Mouse (Mus musculus): ENCODE measurements at regions not wholly inside any gene's neighbourhood (a gene's known extent, or its start where the extent isn't known, plus 50 kb on each side); places are given as distances from the start of the nearest gene placed in this dataset.
A peak's percentile ranks its signal among the peaks of the same experiment; 100 is the strongest.

GRCm38 (mm10) chr10:87639339-87639738 is 117.7 kb downstream of the Pah start:
- in situ Hi-C loops (cut with MboI; ENCODE audit: low pct_unique_long_range_greater_than_20kb): no loop called here
- CTCF ChIA-PET: interaction anchor here (1.5 kb wide), 1 partner anchor 10 kb away, joined by 3 read pairs; no protein-coding TSS in a partner anchor
- ATAC-seq: peak; percentile 67
- POLR2A ChIA-PET: no interaction called here
- peaks cover 18% of the 10 kb centered on the region for H3K27me3 ChIP-seq
- peak; percentile 6 for DNase-seq (ENCODE audit: low read depth, low spot score)
- TF ChIP-seq CTCF (IDR thresholded peaks at IDR 0.05): no peak

- POLR2A ChIA-PET: no interaction called here
- DNase-seq (ENCODE audit: low read depth, low spot score) (peak; percentile 3), ATAC-seq (no peak)
- TF ChIP-seq CTCF (IDR thresholded peaks at IDR 0.05): peak; percentile 74
- in situ Hi-C loops (cut with MboI; ENCODE audit: low pct_unique_long_range_greater_than_20kb): no loop called here
- CTCF ChIA-PET: interaction anchor here (0.8 to 2.0 kb wide), 5 partner anchors 11 to 655 kb away, joined by 3 to 6 read pairs (median 4); no protein-coding TSS in a partner anchor
- peaks cover 21% of the 10 kb centered on the region for H3K27me3 ChIP-seq
Measured at GRCm38 (mm10) chr10:87649091-87649490, 127.5 kb downstream of the Pah start.

- in situ Hi-C loops (cut with MboI; ENCODE audit: low pct_unique_long_range_greater_than_20kb): loop anchor here (5.0 kb wide), 1 partner anchor 650 kb away; no protein-coding TSS in a partner anchor
- peak; percentile 70 for ATAC-seq
Measured at GRCm38 (mm10) chr10:87652139-87652740, 130.6 kb downstream of the Pah start.

GRCm38 (mm10) chr10:87654112-87654511 is 132.5 kb downstream of the Pah start:
- POLR2A ChIA-PET: no interaction called here
- in situ Hi-C loops (cut with MboI; ENCODE audit: low pct_unique_long_range_greater_than_20kb): loop anchor here (5.0 kb wide), 1 partner anchor 648 kb away; no protein-coding TSS in a partner anchor
- CTCF ChIA-PET: interaction anchor here (1.1 to 1.5 kb wide), 2 partner anchors 193 to 673 kb away, joined by 3 read pairs; no protein-coding TSS in a partner anchor

More at GRCm38 (mm10) chr10:87652139-87652740, 130.6 kb downstream of the Pah start:
- no peak for TF ChIP-seq CTCF (IDR thresholded peaks at IDR 0.05)
- POLR2A ChIA-PET: interaction anchor here (0.6 kb wide), 1 partner anchor 471 kb away, joined by 3 read pairs; no protein-coding TSS in a partner anchor
- peaks cover under 1% of the 10 kb centered on the region for H3K27me3 ChIP-seq
- CTCF ChIA-PET: interaction anchor here (1.3 kb wide), 1 partner anchor 656 kb away, joined by 3 read pairs; no protein-coding TSS in a partner anchor
- peak; percentile 60 for DNase-seq (ENCODE audit: low read depth, low spot score)

GRCm38 (mm10) chr10:87666020-87666718 is 144.6 kb downstream of the Pah start:
- TF ChIP-seq CTCF (IDR thresholded peaks at IDR 0.05): no peak
- no peak for DNase-seq (ENCODE audit: low read depth, low spot score)
- no peak for ATAC-seq
- CTCF ChIA-PET: no interaction called here
- no peaks in the 10 kb centered on the region for H3K27me3 ChIP-seq
- POLR2A ChIA-PET: interaction anchor here (0.5 kb wide), 1 partner anchor 241 kb away, joined by 4 read pairs; no protein-coding TSS in a partner anchor
- in situ Hi-C loops (cut with MboI; ENCODE audit: low pct_unique_long_range_greater_than_20kb): no loop called here

More at GRCm38 (mm10) chr10:87654112-87654511, 132.5 kb downstream of the Pah start:
- ATAC-seq (no peak), DNase-seq (ENCODE audit: low read depth, low spot score) (no peak)
- H3K27me3 ChIP-seq: no peaks in the 10 kb centered on the region
- no peak for TF ChIP-seq CTCF (IDR thresholded peaks at IDR 0.05)

GRCm38 (mm10) chr10:87666719-87667387 is 145.3 kb downstream of the Pah start:
- in situ Hi-C loops (cut with MboI; ENCODE audit: low pct_unique_long_range_greater_than_20kb): no loop called here
- DNase-seq (ENCODE audit: low read depth, low spot score) (no peak), ATAC-seq (no peak)
- no peak for TF ChIP-seq CTCF (IDR thresholded peaks at IDR 0.05)
- H3K27me3 ChIP-seq: no peaks in the 10 kb centered on the region
- ChIA-PET CTCF (no interaction called here), POLR2A (no interaction called here)

- CTCF ChIA-PET: no interaction called here
- DNase-seq (ENCODE audit: low read depth, low spot score): no peak
- POLR2A ChIA-PET: no interaction called here
- TF ChIP-seq CTCF (IDR thresholded peaks at IDR 0.05): no peak
- in situ Hi-C loops (cut with MboI; ENCODE audit: low pct_unique_long_range_greater_than_20kb): no loop called here
- no peak for ATAC-seq
- H3K27me3 ChIP-seq: no peaks in the 10 kb centered on the region
Measured at GRCm38 (mm10) chr10:87667651-87668140, 146.1 kb downstream of the Pah start.

GRCm38 (mm10) chr10:87674740-87675420 is 153.3 kb downstream of the Pah start:
- no peaks in the 10 kb centered on the region for H3K27me3 ChIP-seq
- ChIA-PET CTCF (interaction anchor here (1.1 kb wide), 1 partner anchor 15 kb away, joined by 4 read pairs; no protein-coding TSS in a partner anchor), POLR2A (no interaction called here)
- TF ChIP-seq CTCF (IDR thresholded peaks at IDR 0.05): no peak
- ATAC-seq (no peak), DNase-seq (ENCODE audit: low read depth, low spot score) (no peak)
- in situ Hi-C loops (cut with MboI; ENCODE audit: low pct_unique_long_range_greater_than_20kb): loop anchor here (25.0 kb wide), 1 partner anchor 462 kb away; the partner anchor contains the start of genes Nup37 and Parpbp

- POLR2A ChIA-PET: no interaction called here
- DNase-seq (ENCODE audit: low read depth, low spot score): no peak
- no peaks in the 10 kb centered on the region for H3K27me3 ChIP-seq
- TF ChIP-seq CTCF (IDR thresholded peaks at IDR 0.05): peak; percentile 39
- in situ Hi-C loops (cut with MboI; ENCODE audit: low pct_unique_long_range_greater_than_20kb): loop anchor here (25.0 kb wide), 1 partner anchor 461 kb away; the partner anchor contains the start of genes Nup37 and Parpbp
- CTCF ChIA-PET: no interaction called here
- ATAC-seq: no peak
Measured at GRCm38 (mm10) chr10:87676041-87676672, 154.6 kb downstream of the Pah start.
